9 mouse cellular contexts compared by ENCODE assay signal in genomic region chr9:61745301-61745801, GRCm38 (mm10).
A peak's percentile ranks its signal among the peaks of the same experiment; 100 is the strongest.
DNase-seq lines count a peak whose midpoint lies in the region; ATAC-seq and TF ChIP-seq lines count a peak whose summit lies in the region.
"Had no signal": no experiment of that assay in that cellular context is flagged by ENCODE, and none has a peak within 500 bp of the region (broad histone marks: within the 10 kb centered on the region; RNA-seq: fewer than 3 reads in every experiment).

No protein-coding gene starts in this region.

- no peaks in the 10 kb centered on the region for H3K27me3 ChIP-seq in kidney, embryonic 14.5 days (ENCODE audit: control insufficient read depth, insufficient read depth, low read length)
- no peaks in the 10 kb centered on the region for H3K27me3 ChIP-seq in cerebellum, adult 2 months (ENCODE audit: control insufficient read depth, insufficient read depth, low read length)
- H3K27me3 ChIP-seq: limb, embryonic 13.5 days had no signal

- no peak overlapping the region for H3K9ac ChIP-seq in kidney, embryonic 14.5 days (ENCODE audit: low read depth, low read length)
- H3K9ac ChIP-seq: limb, embryonic 13.5 days had no signal

- peaks cover 9% of the 10 kb centered on the region; the same call in 1 of the 2 replicates for H3K4me1 ChIP-seq in kidney, embryonic 14.5 days (ENCODE audit: control insufficient read depth, insufficient read depth, low read length)
- peaks cover 26% of the 10 kb centered on the region for H3K4me1 ChIP-seq in cerebellum, adult 2 months (ENCODE audit: control insufficient read depth, insufficient read depth, low read length)
- H3K4me1 ChIP-seq: limb, embryonic 13.5 days had no signal

- no peak for TF ChIP-seq CTCF in cerebellum, adult 2 months (IDR thresholded peaks at IDR 0.05; ENCODE audit: borderline replicate concordance, insufficient read depth, low read depth, low read length)

- WGBS in kidney, embryonic 14.5 days = 21% methylated on average over 7 of the region's 7 CpGs
- WGBS in cerebellum, adult 2 months = 30% methylated on average over 7 of the region's 7 CpGs

- no peaks in the 10 kb centered on the region for H3K36me3 ChIP-seq in kidney, embryonic 14.5 days (ENCODE audit: control insufficient read depth, insufficient read depth, low read length)
- H3K36me3 ChIP-seq: limb, embryonic 13.5 days had no signal

- peak; percentile 61 for DNase-seq in kidney, adult 11 months
- peak; percentile 20 for DNase-seq in adrenal gland, postnatal 10 days
- DNase-seq in cerebellum, adult 2 months = peak; percentile 41 to 69
- DNase-seq in left cerebral cortex, adult 11 months (ENCODE audit: low spot score) = peak; percentile 53
- no peak for DNase-seq in B cell, adult 2 months
- DNase-seq in urinary bladder, postnatal 14 days (ENCODE audit: low spot score) = no peak
- DNase-seq in gastrocnemius, postnatal 36 days = no peak

- no peak overlapping the region for H3K27ac ChIP-seq in kidney, embryonic 14.5 days (ENCODE audit: low read depth, low read length)
- no peak overlapping the region for H3K27ac ChIP-seq in cerebellum, adult 2 months (ENCODE audit: insufficient read depth, low read length)
- H3K27ac ChIP-seq: limb, embryonic 13.5 days had no signal

- no peak overlapping the region for H3K4me2 ChIP-seq in kidney, embryonic 14.5 days (replicated peaks; ENCODE audit: low read depth, low read length)
- H3K4me2 ChIP-seq: limb, embryonic 13.5 days had no signal

- TF ChIP-seq POLR2A in cerebellum, adult 2 months (IDR thresholded peaks at IDR 0.05; ENCODE audit: borderline replicate concordance, insufficient read depth, low read length) = no peak

- H3K9me3 ChIP-seq in kidney, embryonic 14.5 days (ENCODE audit: control insufficient read depth, low read length) = no peaks in the 10 kb centered on the region
- H3K9me3 ChIP-seq: limb, embryonic 13.5 days had no signal

- no peak overlapping the region for H3K4me3 ChIP-seq in kidney, embryonic 14.5 days (ENCODE audit: low read length)
- no peak overlapping the region for H3K4me3 ChIP-seq in cerebellum, adult 2 months (replicated peaks; ENCODE audit: insufficient read depth, low read depth, low read length)
- H3K4me3 ChIP-seq: limb, embryonic 13.5 days had no signal

- intact Hi-C loops in gastrocnemius, postnatal 36 days (cut with DNase I) = no loop called here

- ATAC-seq in kidney, embryonic 14.5 days (ENCODE audit: low FRiP score, low TSS enrichment) = no peak

Comparison
In these comparisons a context has a peak if more than half of its experiments do, and no peak if none do; other contexts are left out.
1. DNase-seq: peak in kidney, adult 11 months (single experiment), adrenal gland, postnatal 10 days (single experiment), cerebellum, adult 2 months (2 of 2) and left cerebral cortex, adult 11 months (single experiment); none in B cell, adult 2 months (0 of 2), urinary bladder, postnatal 14 days (single experiment) and gastrocnemius, postnatal 36 days (0 of 2).